Mouse (Mus musculus) hindbrain, embryonic 14.5 days (tissue): ENCODE measurements around the gene Psmg3. TPM values are rescaled to one million over a fixed set of nuclear protein-coding genes. Genes with fewer than 3 reads are reported as not detected.

ENCODE experiments used
- ATAC-seq: fragments of 200-750 bp; cut with Nextera tagmentation; 2 replicates; pipeline ENCODE4 v1.8.0; 2017; ENCODE audit warnings: moderate number of reproducible peaks, mild to moderate bottlenecking, moderate TSS enrichment, moderate library complexity; ENCODE audit not compliant: low FRiP score
- DNase-seq: peaks from one replicate; pipeline ENCODE4 v3.0.0-alpha.2; 2015; ENCODE audit warnings: low spot score
- H3K27ac ChIP-seq: fragments of 300-500 bp; sonication (generic); 2 replicates; pipeline ENCODE4 v1.5.1; 2014; ENCODE audit warnings: mild to moderate bottlenecking, moderate library complexity
- H3K27me3 ChIP-seq: fragments of 300-500 bp; sonication (generic); 2 replicates; pipeline ENCODE4 v1.6.1; 2014; ENCODE audit warnings: mild to moderate bottlenecking, low read length, mixed read lengths; ENCODE audit not compliant: control insufficient read depth, insufficient read depth
- H3K36me3 ChIP-seq: fragments of 300-500 bp; sonication (generic); replicated peaks from 2 replicates; pipeline ENCODE4 v1.6.1; 2014; ENCODE audit not compliant: control insufficient read depth, insufficient read depth
- H3K4me1 ChIP-seq: fragments of 300-500 bp; sonication (generic); replicated peaks from 2 replicates; pipeline ENCODE4 v1.6.1; 2014; ENCODE audit warnings: antibody characterized with exemption, low read length, mixed read lengths; ENCODE audit not compliant: control insufficient read depth, insufficient read depth
- H3K4me2 ChIP-seq: fragments of 300-500 bp; sonication (generic); replicated peaks from 2 replicates; pipeline ENCODE4 v1.6.1; 2014; ENCODE audit warnings: mild to moderate bottlenecking, moderate library complexity
- H3K4me3 ChIP-seq: fragments of 300-500 bp; sonication (generic); replicated peaks from 2 replicates; pipeline ENCODE4 v1.5.1; 2014; ENCODE audit warnings: mild to moderate bottlenecking, low read length
- H3K9ac ChIP-seq: fragments of 300-500 bp; sonication (generic); 2 replicates; pipeline ENCODE4 v1.6.1; 2014
- H3K9me3 ChIP-seq: fragments of 300-500 bp; sonication (generic); 2 replicates; pipeline ENCODE4 v1.6.1; 2016; ENCODE audit warnings: low read length; ENCODE audit not compliant: control insufficient read depth
- WGBS: fragments of 180-500 bp; shearing (Covaris S2); extraction: QIAGEN DNeasy Blood & Tissue Kit; methylation state at CpG from one replicate; pipeline ENCODE4 v1.1.7; 2014; 5-methylcytosine and 5-hydroxymethylcytosine counted together
- polyA plus RNA-seq: library from polyadenylated mRNA; unstranded; fragments of >200 nt; fragmentation: Nextera tagmentation; extraction: Ambion mirVana; gene quantifications from 2 replicates; pipeline ENCODE4 v1.2.1, GENCODE M21; 2014

Gene Psmg3
- polyA plus RNA-seq: 63.6 and 67.5 TPM in 2 replicates

DNA sequence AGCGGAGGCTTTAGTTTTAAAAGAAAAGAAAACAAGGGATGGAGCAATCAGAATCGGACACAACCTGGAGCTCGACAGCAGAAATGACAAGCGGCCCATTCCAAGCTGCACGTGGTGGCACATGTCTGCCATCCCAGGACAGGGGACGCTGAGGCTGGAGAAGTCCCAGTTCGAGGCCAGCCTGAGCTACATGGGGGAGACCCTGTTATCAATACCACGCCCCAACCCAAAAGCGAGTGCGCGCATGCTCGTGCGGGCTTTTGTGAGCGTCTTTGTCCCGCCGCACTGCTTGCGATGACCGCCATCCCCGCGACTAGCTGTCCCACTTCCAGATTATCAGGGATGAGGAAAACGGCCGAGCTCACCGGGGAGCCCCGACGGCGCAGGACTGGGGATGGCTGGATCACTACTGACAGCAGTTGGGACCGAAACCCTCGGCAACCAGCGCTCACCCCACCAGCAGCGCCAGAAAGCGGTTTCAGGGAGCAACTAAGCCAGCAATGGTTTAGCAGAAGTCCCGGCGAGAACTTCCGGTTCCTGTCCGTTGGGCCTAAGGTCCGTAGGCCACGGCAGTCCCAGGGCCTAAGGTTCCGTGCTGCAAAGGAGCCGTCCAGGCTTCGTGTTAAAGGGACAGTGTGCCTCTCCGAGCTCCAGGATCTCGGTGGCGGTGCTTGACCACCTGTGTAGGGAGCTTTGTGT lies at the start of gene Psmg3, which contains the start of gene Gm26938:
TSS of gene Psmg3 (minus strand) at position 529 of the 699 bp plus-strand sequence.
TSS of gene Gm26938 (minus strand) at position 51 of the 699 bp plus-strand sequence.
- WGBS: under 1% methylated on average over 43 of the region's 43 CpGs
- Histone ChIP-seq H3K4me3 (peak within 1 kb of the TSS; percentile 86), H3K27me3 (no peaks in the 10 kb centered on the region), H3K4me1 (peaks cover 14% of the 10 kb centered on the region), H3K4me2 (peak within 1 kb of the TSS; percentile 97), H3K9me3 (no peaks in the 10 kb centered on the region), H3K36me3 (peaks cover 23% of the 10 kb centered on the region), H3K27ac (peak within 1 kb of the TSS; percentile 80), H3K9ac (peak within 1 kb of the TSS; percentile 89)
- ATAC-seq (peak; percentile 82; the same call in 1 of the 2 replicates), DNase-seq (peak; percentile 92)

- H3K4me1 ChIP-seq: no peaks in the 10 kb centered on the region
- WGBS: 87% methylated on average over 1 of the region's 1 CpGs
- DNase-seq (no peak), ATAC-seq (no peak)
- H3K27me3 ChIP-seq: no peaks in the 10 kb centered on the region
- H3K9me3 ChIP-seq: no peaks in the 10 kb centered on the region
- no peak overlapping the region for H3K27ac ChIP-seq
- H3K4me3 ChIP-seq: no peak overlapping the region
- H3K36me3 ChIP-seq: no peaks in the 10 kb centered on the region
- H3K4me2 ChIP-seq: no peak overlapping the region
- no peak overlapping the region for H3K9ac ChIP-seq
These were observed 44.8 kb upstream of the Psmg3 start for GRCm38 (mm10) chr5:139871526-139871925.

DNA sequence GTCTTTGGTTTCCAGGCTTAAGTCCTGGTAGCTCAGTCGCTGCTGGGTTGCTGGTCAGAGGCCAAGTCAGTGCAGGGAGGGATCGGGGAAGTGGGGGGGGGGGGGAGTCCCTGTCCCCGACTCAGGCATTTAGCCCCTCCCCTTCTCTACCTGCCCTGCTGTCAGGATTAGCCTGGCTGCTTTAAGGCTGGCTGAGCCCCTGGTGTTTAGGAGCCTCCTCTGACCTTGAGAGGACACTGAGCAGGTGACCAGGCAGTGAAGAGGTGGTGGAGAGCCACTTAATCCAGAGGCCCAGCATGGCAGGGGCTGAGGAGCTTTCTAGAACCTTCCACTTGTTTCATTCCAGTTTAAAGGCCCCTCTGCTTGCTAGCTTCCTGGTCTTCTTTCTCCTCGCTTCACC lies 44.2 kb upstream of the Psmg3 start:
- DNase-seq (no peak), ATAC-seq (no peak)
- Histone ChIP-seq H3K27ac (no peak overlapping the region), H3K4me3 (no peak overlapping the region), H3K9ac (no peak overlapping the region), H3K27me3 (no peaks in the 10 kb centered on the region), H3K36me3 (no peaks in the 10 kb centered on the region), H3K4me2 (no peak overlapping the region), H3K4me1 (no peaks in the 10 kb centered on the region), H3K9me3 (no peaks in the 10 kb centered on the region)
- WGBS: 25% methylated on average over 4 of the region's 4 CpGs

DNA sequence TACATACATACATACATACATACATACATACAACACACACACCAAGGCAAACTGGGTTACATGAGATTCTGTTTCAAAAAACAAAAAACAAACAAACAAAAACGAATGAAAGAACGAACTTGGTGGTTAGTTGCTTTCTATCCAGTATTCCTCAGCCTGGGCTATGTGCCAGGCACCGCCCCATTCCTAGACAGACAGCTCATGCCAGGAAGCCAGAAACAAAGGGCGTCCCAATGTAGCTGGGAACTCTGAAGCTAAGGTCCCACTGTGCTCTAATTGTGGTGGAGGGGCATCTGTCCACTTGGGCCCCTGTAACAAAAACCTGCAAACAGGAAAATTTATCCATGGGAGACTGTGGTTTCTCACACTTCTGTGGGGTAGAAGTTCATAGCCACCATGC lies 36.1 kb upstream of the Psmg3 start:
- Histone ChIP-seq H3K27me3 (no peaks in the 10 kb centered on the region), H3K27ac (no peak overlapping the region), H3K4me3 (no peak overlapping the region), H3K4me2 (no peak overlapping the region), H3K9me3 (no peaks in the 10 kb centered on the region), H3K4me1 (peaks cover 10% of the 10 kb centered on the region), H3K9ac (no peak overlapping the region), H3K36me3 (no peaks in the 10 kb centered on the region)
- DNase-seq: peak; percentile 58
- 46% methylated on average over 4 of the region's 4 CpGs for WGBS
- ATAC-seq: no peak

DNA sequence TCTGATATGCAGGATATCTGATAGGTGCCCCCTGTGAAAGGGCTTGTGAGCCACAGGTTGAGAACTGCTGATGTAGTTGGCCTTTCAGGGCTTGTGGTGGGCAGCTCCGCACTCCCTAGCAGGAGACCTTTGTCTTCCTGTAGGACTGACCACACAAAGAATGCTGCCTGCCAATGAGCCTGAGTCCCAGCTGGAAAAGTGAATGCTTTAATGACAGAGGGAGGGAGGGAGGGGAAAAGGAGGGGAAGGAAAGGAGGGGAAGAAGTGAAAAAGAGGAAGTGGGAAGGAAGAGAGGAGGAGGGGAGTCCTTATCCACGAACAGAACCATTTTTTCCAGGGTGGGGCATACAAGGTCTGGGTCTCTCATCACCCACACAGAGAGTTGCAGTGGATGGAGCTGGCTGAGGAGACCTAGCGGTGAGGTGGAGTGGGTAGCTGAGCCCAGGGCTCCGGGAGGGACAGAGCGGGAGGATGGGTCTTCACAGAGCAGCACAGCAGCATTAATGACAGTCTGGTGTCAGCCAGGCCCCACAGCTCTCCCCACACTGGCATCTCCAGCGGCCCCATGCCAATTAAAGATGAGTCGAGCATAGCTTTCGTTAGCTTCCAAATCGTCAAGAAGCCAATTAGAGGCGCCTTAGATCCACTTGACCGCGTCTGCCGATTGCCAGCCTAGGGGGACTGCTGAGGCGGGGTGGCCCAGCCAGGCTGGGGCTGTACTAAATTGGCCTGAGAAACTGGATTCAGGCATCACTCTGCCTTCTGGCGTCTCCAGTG lies 33.8 kb upstream of the Psmg3 start:
- peak overlapping the region; percentile 2; the same call in 1 of the 2 replicates for H3K27ac ChIP-seq
- DNase-seq: no peak
- peak; percentile 31; the same call in 1 of the 2 replicates for ATAC-seq
- H3K4me3 ChIP-seq: no peak overlapping the region
- peaks cover 10% of the 10 kb centered on the region for H3K4me1 ChIP-seq
- peak overlapping the region; percentile 30; the same call in 1 of the 2 replicates for H3K9ac ChIP-seq
- no peaks in the 10 kb centered on the region for H3K27me3 ChIP-seq
- 16% methylated on average over 15 of the region's 15 CpGs for WGBS
- no peaks in the 10 kb centered on the region for H3K9me3 ChIP-seq
- H3K36me3 ChIP-seq: no peaks in the 10 kb centered on the region
- 0 out of 2 replicates have a peak overlapping the region, but pooled peaks have one; percentile 29 for H3K4me2 ChIP-seq

- Histone ChIP-seq H3K27ac (no peak overlapping the region), H3K9ac (no peak overlapping the region), H3K27me3 (no peaks in the 10 kb centered on the region), H3K9me3 (peaks cover 2% of the 10 kb centered on the region; the same call in 1 of the 2 replicates), H3K36me3 (no peaks in the 10 kb centered on the region), H3K4me1 (peaks cover 7% of the 10 kb centered on the region; the same call in 1 of the 2 replicates), H3K4me3 (no peak overlapping the region), H3K4me2 (no peak overlapping the region)
- ATAC-seq (no peak), DNase-seq (no peak)
- WGBS: 70% methylated on average over 12 of the region's 12 CpGs
These were observed 23.1 kb upstream of the Psmg3 start for GRCm38 (mm10) chr5:139849626-139850320.

- H3K9me3 ChIP-seq: no peaks in the 10 kb centered on the region
- 21% methylated on average over 3 of the region's 3 CpGs for WGBS
- ATAC-seq (no peak), DNase-seq (no peak)
- no peak overlapping the region for H3K4me2 ChIP-seq
- no peak overlapping the region for H3K9ac ChIP-seq
- no peak overlapping the region for H3K27ac ChIP-seq
- H3K27me3 ChIP-seq: no peaks in the 10 kb centered on the region
- no peak overlapping the region for H3K4me3 ChIP-seq
- H3K4me1 ChIP-seq: no peaks in the 10 kb centered on the region
- no peaks in the 10 kb centered on the region for H3K36me3 ChIP-seq
These were observed 12.5 kb upstream of the Psmg3 start for GRCm38 (mm10) chr5:139839142-139839541.

- no peak overlapping the region for H3K4me3 ChIP-seq
- H3K27ac ChIP-seq: no peak overlapping the region
- H3K9ac ChIP-seq: no peak overlapping the region
- peak; percentile 87 for DNase-seq
- no peaks in the 10 kb centered on the region for H3K4me1 ChIP-seq
- H3K9me3 ChIP-seq: no peaks in the 10 kb centered on the region
- WGBS: 8% methylated on average over 2 of the region's 2 CpGs
- H3K4me2 ChIP-seq: no peak overlapping the region
- no peaks in the 10 kb centered on the region for H3K36me3 ChIP-seq
- H3K27me3 ChIP-seq: no peaks in the 10 kb centered on the region
- ATAC-seq: peak; percentile 53; the same call in 1 of the 2 replicates
These were observed 11.8 kb upstream of the Psmg3 start for GRCm38 (mm10) chr5:139838476-139838892.

- no peak for ATAC-seq
- Histone ChIP-seq H3K4me1 (no peaks in the 10 kb centered on the region), H3K4me2 (no peak overlapping the region), H3K9me3 (no peaks in the 10 kb centered on the region), H3K36me3 (no peaks in the 10 kb centered on the region), H3K27me3 (no peaks in the 10 kb centered on the region), H3K9ac (no peak overlapping the region), H3K27ac (no peak overlapping the region), H3K4me3 (no peak overlapping the region)
- DNase-seq: no peak
- WGBS: 88% methylated on average over 7 of the region's 7 CpGs
These were observed 9.0 kb upstream of the Psmg3 start for GRCm38 (mm10) chr5:139835706-139836105.
